Mouse (Mus musculus): ENCODE data around the gene Zmynd8.

The Zmynd8 gene

DNA sequence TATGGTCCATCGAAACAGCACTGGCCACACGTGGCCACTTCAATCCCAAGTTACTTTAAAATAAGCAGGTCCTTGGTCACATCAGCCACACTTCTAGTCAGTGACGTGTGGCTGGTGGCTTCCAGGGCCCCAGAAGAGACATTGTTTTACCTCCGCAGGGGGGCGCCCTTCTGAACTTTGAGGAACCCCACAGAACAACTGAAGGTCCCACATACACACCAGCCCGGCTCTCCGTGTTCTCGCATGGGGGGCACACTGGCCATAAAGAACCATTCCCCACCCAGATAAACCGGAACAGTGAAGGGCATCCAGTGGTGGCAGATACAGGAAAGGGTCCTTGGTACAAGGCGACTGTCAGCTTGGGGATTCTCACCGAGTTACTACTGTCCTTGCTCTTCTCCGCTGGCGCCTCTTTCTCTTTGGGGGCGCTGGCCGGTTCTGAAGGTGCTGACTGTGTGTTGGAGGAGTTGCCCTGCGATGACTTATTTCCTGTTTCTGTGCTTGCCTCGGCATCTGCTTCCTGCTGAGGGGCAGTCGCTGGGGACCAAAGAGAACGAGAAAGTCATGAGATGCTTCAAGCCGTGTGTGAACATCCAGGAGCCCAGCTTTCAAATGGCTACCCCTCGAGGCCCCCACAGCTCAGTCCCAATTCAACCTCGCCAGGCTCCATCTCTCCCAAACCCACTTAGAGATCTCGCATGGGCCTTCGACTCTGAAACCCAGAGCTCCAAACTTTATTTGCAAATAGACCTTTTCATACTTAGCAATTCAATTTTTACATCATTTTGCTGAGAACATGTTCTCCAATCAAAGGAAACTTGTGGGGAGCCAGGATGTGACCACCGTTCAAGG, 106.2 kb downstream of the Zmynd8 start:
- DNase-seq = no peak

DNA sequence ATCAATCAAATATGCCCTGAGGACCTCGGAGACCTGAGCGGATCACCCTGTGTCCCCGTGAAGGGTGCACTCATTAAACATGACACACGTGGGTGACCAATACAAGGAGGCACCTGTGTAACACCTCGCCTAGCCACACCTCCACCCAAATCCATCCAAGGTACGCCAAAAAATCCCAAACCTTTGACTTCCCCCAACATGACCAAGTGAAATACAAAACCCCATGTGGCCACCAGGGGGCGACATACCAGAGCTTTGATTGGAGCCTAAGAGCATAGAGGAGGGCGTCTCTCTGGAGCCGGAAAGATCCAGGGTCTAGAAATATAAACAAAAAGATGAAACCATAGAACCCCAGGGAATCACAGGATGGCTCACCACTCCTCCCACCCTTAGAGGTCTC, 107.2 kb downstream of the Zmynd8 start:
- DNase-seq = no peak

DNA sequence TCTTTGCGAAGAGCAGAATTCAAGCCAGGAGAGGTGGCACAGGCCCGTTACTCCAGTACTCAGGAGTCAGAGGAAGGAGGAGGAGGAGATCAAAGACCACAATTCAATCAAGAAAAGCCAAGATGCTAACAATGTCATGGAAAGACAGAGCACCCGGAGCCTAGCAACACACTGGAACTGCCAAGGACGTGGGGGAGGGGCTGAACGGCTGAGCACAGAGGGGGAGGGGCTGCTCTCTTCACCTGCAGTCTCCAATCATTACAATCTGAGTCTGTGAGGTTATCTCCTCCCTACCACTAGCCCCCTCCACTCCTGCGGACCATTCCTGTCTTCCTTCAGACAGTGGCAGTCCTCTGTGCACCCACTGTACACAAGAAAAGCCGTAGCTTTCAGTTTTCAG, 107.8 kb downstream of the Zmynd8 start:
- DNase-seq = no peak

DNA sequence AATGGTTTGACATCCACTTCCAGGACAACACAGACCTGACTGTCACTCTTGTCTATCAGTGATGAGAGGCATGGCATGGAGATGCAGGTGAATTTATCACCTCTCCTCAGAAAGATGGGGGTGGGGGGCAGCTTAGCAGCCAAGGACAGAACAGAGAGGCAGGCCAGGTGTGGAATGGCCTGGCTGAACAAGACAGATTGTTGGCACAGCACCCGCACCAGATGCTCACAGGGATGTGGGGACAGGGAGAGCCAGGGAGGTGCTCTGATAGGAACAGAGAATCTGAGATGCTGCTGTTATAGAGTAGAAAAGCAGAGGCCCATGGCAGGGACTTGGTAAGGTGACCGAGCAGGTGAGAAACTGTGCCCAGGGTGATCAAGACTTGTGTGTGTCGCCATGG, 109.1 kb downstream of the Zmynd8 start:
- no peak for DNase-seq

DNA sequence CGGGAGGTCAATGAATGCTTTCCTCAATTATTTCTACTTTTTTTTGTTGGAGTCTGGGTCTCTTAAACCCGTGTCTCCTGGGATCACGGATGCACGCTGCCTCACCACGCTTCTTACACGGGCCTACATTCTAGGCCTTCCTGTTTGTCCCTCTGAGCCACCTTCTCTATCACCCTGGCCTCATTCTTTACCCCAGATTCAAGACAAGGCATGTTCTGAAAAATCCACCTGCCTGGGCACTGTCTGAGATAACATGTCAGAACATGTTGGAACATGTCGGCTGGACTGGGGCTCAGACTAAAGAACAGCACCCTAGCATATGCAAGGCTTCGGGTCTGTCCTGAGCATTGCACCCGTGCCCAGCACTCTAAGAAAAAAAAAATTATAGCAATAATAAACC, 110.0 kb downstream of the Zmynd8 start:
- no peak for DNase-seq

DNA sequence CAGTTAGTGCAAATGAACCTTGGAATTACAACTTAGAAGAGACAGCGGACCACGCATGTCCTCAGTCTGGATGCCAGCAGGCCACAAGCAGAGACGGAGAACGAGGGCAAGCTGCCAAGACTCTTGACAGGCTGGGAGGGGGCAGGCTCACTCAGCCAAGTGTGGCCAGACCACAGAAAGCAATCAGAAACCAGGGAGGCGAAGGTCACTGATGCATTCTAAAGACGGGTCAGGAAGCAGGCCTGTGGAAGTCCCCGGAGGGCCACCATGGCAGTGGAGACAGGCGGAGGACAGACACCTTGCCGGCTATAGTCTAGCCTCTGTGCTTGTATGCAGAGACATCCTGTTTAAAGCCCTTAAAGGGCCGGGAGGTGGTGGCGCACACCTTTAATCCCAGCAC, 110.8 kb downstream of the Zmynd8 start:
- DNase-seq = peak; percentile 96

DNA sequence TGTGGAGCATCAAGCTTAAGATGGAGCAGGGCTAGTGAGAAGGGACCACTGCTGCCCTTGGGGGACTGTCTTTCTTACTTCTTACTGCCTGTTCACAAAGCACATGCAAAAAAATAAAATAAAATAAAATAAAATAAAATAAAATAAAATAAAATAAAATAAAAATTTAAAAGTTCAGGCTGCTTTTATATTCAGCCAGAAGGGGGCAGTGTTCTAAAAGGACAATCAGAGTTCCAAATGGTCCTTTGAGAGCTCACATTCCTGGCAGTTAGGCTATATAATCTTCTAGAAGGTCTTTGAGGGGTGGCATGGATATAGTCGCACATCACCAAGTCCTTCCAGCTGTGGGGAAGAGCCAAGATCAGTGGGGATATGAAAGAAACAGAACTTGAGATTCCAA, 112.3 kb downstream of the Zmynd8 start:
- no peak for DNase-seq

DNA sequence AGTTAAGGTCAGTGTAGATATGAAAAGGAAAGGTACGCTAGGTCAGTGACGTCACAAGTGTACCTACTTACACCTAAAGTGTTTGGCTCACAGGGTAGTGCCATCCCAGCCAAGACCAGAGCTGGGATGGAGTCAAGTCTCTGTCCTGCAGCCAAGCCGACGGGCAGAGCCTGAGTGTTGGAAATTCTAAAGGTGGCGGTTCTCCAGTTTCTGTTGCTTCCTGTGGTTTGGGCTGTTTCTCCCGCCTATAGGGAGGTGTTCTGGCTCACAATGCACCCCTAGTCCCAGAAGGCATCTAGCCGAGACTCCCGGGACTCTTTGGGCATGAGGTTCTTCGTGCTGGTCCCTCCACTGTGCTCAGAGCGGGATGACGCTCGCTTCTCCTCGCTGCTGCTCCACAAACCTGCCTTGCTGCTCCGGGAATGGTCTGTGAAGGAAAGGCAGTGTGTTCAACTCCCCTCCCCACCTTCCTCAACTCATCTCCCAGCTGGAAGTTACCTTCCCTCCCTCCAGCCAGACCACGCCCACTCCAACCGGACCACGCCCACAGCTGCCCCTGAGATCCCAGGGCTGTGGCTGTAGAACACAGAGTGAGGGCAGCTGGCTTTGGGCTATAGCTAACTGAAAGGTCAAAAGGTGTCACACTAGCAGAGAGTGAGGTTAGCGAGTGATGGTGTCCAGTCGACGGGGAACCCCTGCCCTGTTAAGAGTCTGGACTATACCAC, 113.3 kb downstream of the Zmynd8 start:
- DNase-seq = no peak

DNA sequence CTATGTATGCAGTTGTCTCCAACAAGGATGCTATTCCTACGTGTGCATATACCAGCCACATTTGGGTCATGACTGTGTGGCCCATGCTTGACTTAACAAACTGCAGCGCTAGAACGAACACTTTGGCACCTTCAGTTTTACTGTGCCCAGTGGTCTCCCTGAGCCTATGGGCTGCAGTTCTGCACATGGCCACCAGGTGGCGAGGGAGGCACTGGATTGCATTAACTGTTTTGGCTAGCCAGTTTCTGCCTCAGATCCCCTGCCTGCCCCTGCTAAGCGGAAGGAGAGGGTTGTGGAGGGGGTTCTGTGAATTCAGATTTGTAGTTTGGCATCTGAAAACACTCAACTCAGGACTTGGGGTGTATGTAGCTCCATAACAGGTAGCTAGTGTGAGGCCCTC, 116.5 kb downstream of the Zmynd8 start:
- peak; percentile 68 for DNase-seq

DNA sequence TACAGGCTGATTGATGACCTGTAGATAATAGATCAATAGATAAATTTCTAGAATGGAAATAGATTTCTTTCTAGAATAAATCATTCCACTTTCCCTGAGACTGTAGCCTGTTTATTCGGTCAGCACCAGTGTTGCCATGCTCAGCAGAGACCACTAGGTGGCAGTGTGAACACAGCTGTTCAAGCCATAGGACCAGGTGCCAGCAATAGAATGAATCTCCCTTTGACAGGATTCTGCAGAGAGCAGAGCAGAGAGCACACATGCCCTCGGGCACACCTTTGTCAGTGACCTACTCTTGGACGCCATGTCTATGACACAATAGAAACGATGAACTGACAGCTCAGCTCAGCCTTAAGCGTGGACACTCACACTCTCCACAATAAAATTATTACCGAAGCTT, 119.9 kb downstream of the Zmynd8 start:
- peak; percentile 70 for DNase-seq

DNA sequence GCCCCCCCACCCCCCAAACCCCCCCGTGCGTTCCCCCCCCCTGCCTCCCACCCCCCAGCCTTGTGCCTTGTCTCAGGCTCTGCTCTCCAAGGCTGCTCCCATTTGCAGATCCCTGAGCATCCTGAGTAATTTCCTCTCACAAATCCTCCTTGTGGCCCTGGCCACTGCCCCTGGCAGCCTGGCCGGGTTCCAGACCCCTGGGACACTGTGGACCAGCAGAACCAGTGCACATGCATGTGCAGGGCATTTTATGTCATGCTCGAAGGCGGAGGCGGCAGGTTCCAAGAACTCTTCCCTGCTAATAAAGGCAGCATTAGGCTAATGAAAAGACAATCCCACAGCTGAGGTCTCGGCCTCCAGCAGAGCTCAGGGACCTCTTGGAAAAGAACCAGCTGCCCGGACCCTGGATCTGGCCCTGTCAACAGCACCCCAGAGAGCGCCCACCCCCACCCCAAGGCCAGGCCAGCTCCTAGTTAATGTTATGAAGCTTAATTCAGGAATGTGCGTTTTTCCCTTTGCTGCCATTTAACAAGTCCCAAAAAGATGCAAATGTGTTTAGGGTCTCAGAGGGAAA, 129.4 kb downstream of the Zmynd8 start:
- no peak for DNase-seq

DNA sequence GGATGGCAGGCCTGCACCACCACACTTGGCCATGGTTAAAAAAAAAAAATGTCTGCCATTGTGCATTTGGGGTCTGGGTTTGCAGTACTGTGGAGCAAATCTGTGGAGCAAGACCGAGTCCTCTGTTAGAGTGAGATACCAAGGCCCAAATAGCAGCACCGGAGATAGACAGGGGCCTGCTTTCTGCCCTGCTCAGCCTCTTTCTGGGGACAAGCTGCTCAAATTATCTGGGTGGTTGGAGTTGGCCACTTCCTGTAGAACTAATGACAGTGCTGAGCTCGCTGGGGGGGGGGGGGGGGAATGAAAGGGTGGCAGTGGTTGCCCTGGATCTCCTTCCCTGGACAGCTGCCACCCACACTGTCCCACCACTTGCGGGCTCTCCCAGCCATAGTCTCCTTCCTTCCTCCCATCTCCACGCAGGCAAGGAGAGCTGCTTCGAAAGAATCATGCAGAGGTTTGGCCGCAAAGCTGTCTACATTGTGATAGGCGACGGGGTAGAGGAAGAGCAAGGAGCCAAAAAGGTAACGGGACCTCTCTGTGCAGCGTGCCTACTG, 129.9 kb downstream of the Zmynd8 start:
- no peak for DNase-seq

DNA sequence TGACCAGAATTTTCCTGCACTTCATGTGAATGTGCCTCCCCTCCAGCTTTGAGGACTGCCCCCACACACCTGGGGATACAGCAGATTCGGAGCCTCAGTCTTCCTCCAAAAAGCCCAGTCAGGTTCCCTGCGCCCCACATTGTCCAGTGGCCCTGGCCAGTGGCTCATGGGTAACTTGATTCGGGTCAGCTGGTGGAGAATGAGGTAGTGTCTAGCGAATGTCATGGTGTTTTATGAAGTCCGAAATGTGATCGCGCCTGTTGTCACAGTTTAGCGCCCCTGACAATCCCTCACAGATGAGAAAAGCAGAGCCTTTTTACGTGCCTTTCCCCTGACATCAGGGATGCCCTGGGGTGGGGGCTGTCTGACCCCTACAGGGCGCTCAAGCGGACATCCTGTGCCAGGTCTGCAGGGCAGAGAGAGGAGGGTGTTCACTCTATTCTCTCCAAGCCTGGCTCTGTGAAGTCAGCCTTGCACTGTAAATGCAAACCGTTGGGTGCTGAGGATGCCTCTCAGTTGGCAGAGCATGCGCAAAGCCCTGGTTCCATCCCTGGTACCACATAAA, 139.3 kb downstream of the Zmynd8 start:
- no peak for DNase-seq

DNA sequence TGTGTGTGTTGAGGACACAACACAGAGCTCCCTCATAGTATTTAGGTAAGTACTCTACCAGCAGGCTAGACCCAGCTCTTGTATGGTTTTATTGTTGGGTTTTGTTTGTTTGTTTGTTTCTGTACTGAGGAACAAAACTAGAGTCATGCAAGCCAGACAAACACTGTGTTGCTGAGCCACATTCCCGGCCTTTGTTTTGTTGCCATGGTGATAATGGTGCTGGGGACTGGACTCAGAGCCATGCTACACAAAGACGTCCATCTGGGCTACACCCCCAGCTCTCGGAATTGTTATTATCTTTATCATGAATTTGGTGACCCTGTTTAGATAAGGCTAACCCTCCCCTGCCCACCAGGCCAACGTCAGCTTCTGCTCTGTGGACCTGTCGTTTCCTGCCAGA, 140.3 kb downstream of the Zmynd8 start:
- DNase-seq = no peak

DNA sequence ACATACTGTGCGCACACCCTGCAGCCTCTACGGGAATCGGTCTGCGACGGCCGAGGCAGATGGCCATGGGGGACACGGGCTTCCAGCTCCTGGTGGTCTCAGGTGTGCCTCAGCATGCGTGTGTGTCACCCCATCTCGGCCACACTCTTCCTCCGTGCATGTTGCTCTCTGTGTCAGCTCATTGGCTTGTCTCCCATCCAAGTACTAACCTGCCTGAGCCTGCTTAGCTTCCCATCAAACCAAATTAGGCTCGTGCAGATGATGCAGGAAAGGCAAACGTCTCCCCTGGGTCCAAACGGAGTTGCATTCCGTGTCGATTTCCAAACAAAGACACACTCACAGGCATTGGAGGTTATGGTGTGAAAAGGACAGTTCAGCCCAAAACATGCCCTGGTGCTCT, 141.0 kb downstream of the Zmynd8 start:
- no peak for DNase-seq

DNA sequence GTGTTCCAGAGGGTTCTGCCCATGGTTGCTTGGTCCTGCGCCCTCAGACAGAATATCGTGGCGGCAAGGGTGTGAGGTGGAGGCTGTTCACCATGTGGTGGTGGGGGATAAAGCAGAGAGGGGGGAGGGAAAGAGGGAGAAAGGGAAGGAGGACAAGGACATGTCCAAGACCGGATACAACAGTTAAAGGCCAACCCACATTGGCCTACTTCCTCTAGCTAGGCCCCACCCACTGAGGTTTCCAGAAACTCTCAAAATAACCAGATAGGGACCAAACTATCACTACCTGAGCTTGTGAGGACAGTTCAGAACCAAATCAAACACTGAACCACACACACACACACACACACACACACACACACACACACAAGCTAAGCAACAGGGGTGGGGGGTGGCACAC, 146.1 kb downstream of the Zmynd8 start:
- DNase-seq = no peak

DNA sequence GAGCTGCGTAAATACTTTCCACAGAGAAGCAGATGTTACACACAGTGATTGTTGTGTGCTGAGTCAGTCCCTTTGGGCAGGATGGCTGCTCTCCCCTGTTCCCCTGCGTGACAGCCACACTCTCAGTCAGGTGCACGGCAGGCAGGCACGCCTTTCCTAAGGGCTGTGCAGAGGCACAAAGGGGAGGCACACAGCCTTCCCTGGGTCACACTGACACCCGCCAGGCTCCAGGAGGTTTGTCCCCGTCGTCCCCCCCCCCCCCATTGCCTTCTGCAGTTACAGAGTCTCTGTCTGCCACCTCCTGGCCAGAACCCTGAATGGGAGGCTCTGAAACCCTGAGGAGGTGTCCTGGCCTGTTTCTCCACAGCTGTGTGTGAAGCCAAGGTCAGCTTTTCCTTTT, 147.7 kb downstream of the Zmynd8 start:
- DNase-seq = no peak

DNA sequence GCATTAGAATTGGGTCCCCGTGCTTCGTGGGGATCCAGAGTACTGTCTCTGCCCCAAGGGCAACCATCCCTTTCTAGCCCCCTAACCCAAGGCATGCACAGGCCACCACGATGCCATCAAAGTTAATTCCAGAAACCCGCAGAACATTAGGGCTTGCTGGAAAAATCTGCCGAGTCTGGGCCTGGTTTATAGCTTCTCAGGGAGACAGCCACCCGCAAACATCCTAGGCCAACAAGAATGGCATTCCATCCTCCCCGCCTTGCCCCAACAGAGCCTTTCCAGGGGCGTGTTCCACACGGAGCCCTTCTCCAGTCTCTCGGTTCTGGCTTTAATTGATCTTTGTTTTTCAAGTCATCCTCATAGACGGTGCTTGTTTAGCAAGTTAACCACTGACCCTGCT, 150.4 kb downstream of the Zmynd8 start:
- DNase-seq = no peak

DNA sequence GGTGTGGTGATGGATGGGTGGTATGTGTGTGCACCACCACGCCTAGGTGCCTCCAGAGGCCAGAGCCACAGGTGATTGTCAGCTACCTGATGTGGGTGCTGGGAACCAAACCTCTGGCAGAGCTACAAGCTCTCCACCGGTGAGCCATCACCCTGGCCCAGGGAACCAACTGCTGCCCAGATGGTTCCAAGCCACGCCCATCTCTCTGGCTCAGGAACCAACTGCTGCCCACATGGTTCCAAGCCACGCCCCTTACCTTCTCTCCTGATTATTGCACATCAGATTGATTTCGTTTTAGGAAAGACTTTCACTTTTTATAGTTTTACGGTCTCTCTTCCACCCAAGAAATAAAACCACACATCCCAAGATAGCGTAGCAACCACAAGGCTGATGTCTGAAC, 150.8 kb downstream of the Zmynd8 start:
- DNase-seq = no peak

DNA sequence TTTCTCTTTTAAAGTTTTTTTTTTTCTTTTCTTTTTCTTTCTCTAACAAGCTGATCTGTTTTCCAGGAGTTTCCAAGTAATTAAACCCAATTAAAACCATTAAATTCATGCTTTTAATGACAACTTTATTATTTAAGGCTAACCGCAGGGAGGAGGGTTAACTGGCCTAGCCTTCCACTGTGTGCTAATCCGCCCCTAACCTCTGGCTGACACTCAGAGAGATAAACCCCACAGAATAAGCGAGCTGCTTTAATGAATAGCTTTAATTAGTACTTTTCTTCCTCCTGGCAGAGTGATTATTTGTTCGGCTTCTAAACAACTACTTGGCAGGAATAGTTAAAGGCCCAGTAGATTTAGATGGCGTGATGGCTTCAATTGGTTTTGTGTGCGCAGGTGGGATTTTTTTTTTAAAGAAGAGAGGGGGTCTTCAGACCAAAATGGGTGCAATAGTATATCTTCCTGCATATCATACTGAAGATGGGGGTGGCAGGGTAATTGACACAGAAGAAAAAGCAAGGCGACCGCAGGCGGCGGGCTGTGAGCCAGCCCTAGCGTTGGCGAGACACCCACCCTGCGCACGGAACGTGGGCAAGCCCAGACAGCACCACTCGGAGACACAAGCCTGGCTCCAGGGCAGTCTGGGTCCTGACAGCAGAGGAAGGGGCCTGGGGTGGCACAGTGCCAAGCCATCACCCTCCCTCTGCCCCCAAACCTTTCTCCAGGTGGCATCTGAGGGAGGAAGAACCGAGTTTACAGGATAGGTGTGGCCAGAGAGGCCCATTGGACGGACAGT, 153.3 kb downstream of the Zmynd8 start:
- no peak for DNase-seq

DNA sequence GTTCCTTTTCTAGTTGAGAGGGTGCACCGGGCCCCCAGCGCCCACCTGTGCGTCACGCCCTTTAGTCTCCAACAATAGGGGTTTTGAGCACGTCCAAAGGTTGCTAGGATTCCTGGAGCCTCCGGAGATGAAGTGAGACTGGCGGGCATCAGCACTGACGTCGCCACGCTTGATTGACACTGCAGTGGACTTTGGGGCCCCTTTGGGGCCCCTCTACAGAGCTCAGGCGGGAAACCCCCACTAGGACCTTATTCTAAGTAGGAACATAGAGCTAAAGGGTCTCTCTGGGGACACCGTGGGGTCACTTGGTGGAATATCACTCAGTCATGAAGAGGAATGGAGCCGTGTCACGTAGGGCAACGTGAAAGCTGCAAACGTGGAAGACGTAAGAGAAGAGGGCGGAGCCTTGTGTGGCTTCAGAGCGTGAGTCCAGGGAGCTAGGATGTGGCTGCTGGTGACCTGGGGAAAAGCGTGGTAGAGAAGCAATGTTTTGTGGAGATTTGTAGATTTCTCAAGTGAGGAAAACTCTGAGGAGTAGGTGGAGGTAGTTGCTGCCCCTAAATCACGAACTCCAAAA, 156.5 kb downstream of the Zmynd8 start:
- no peak for DNase-seq

DNA sequence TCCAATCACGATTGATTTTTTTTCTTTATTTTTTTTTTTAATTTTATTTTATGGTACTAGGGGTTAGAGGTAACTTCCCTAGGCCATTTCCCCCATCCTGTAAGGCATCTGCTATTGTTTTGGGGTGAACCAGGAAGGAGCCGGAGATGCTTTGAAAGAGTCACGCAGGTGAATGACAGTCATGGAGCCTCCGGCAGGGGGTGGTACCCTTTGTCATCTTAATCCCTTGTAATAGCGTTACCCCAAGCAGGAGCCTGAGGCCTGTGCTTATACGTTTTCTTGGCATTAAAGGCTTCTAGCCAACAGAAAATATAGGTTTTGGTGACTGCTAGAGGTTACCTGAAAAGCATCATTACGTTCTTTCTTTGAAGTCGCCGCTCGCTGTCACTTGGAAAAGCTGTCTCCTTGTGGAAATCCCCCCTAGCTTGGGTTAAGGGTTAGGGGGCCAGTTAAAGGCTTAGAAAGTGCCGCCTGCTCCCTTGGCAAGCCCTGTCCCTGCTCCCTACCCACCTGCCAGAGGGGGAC, 157.2 kb downstream of the Zmynd8 start:
- DNase-seq = no peak

Measured in kidney, adult 11 months (tissue).